Mouse (Mus musculus) thymus, adult 2 months (tissue): ENCODE measurements around the gene Klhl26. TPM values are rescaled to one million over a fixed set of nuclear protein-coding genes. Genes with fewer than 3 reads are reported as not detected.

Source experiments
- DNase-seq: peaks from one replicate; pipeline ENCODE4 v3.0.0; 2021
- H3K27ac ChIP-seq: fragments of 200-500 bp; 2 replicates; pipeline ENCODE4 v1.5.1; 2012; ENCODE audit warnings: low read length, control low read depth; ENCODE audit not compliant: control insufficient read depth, insufficient read depth
- H3K27me3 ChIP-seq: fragments of 200-500 bp; 2 replicates; pipeline ENCODE4 v1.6.1; 2012; ENCODE audit warnings: mild to moderate bottlenecking, low read length, moderate library complexity, mixed read lengths; ENCODE audit not compliant: control insufficient read depth, insufficient read depth
- H3K36me3 ChIP-seq: fragments of 200-500 bp; 2 replicates; pipeline ENCODE4 v1.6.1; 2012; ENCODE audit warnings: mild to moderate bottlenecking, low read length, moderate library complexity; ENCODE audit not compliant: control insufficient read depth, insufficient read depth
- H3K4me1 ChIP-seq: fragments of 200-500 bp; replicated peaks from 2 replicates; pipeline ENCODE4 v1.6.1; 2012; ENCODE audit warnings: low read length; ENCODE audit not compliant: control insufficient read depth, insufficient read depth
- H3K4me3 ChIP-seq: fragments of 200-500 bp; 2 replicates; pipeline ENCODE4 v1.5.1; 2012; ENCODE audit warnings: mild to moderate bottlenecking, low read length, control low read depth, moderate library complexity; ENCODE audit not compliant: control insufficient read depth, insufficient read depth
- CTCF ChIP-seq: fragments of 200-500 bp; IDR thresholded peaks from 2 replicates; pipeline ENCODE4 v1.5.1; 2012; ENCODE audit warnings: mild to moderate bottlenecking, control low read depth, low read length, moderate library complexity, borderline replicate concordance; ENCODE audit not compliant: control insufficient read depth, poor library complexity, insufficient read depth; ENCODE audit errors: extremely low read depth
- POLR2A ChIP-seq: fragments of 200-500 bp; IDR thresholded peaks from 2 replicates; pipeline ENCODE4 v1.6.1; 2012; ENCODE audit warnings: mild to moderate bottlenecking, low read length, control low read depth, moderate library complexity; ENCODE audit not compliant: control insufficient read depth, poor library complexity, insufficient read depth; ENCODE audit errors: extremely low read depth
- WGBS: fragments of 180-500 bp; shearing (Covaris S2); methylation state at CpG from one replicate; pipeline ENCODE4 v1.1.7; 2018; 5-methylcytosine and 5-hydroxymethylcytosine counted together
- polyA plus RNA-seq: library from polyadenylated mRNA; depleted of rRNA; stranded (reverse); fragments of >200 nt; gene quantifications from 2 replicates; pipeline ENCODE4 v1.2.3, GENCODE M21; 2012

The Klhl26 gene
- polyA plus RNA-seq, 1 experiment, result 44.6 TPM

DNA sequence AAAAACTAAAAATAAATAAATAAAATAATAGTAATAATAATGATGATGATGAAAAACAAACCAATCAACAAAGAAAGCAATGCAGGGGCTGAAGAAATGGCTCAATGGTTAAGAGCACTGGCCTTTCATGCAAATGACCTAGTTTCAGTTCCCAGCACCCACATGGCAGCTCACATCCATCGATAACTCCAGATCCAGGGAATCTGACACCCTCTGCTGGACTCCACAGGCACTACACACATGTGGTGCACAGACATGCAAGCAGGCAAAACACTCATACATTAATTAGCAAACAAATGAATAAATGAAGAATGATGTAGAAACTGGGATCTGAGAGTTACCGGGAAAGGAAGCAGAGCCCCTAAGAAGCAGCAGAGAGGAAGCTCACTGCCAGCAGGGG, 17.1 kb downstream of the Klhl26 start:
- H3K4me1 ChIP-seq, result no peaks in the 10 kb centered on the region
- 92% methylated on average over 2 of the region's 2 CpGs for WGBS
- DNase-seq, result no peak
- H3K36me3 ChIP-seq, result no peaks in the 10 kb centered on the region
- no peaks in the 10 kb centered on the region for H3K27me3 ChIP-seq
- TF ChIP-seq CTCF (no peak), POLR2A (no peak)
- no peak overlapping the region for H3K27ac ChIP-seq
- H3K4me3 ChIP-seq, result no peak overlapping the region

DNA sequence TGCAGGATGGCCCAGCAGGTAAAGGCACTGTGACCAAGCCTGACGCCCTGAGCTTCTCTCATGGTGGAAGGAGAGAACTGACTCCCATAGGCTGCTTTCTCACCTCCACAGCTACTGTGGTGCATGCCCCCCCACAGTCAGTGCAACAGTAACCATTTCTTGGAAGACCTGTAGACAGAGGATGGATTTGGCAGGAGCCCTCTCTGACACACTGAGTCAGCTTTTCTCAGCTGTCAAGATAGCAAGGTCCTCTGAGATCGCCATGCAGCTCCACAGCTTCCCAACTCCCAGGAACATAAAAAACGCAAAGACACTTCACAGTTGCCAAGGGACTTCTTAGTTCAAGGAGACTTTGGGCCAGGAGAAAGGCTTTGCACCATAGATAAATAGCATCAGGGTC, 18.3 kb downstream of the Klhl26 start:
- TF ChIP-seq CTCF (no peak), POLR2A (no peak)
- no peaks in the 10 kb centered on the region for H3K36me3 ChIP-seq
- DNase-seq, result no peak
- H3K4me1 ChIP-seq, result no peaks in the 10 kb centered on the region
- no peak overlapping the region for H3K4me3 ChIP-seq
- no peak overlapping the region for H3K27ac ChIP-seq
- WGBS, result 98% methylated on average over 3 of the region's 3 CpGs
- no peaks in the 10 kb centered on the region for H3K27me3 ChIP-seq

DNA sequence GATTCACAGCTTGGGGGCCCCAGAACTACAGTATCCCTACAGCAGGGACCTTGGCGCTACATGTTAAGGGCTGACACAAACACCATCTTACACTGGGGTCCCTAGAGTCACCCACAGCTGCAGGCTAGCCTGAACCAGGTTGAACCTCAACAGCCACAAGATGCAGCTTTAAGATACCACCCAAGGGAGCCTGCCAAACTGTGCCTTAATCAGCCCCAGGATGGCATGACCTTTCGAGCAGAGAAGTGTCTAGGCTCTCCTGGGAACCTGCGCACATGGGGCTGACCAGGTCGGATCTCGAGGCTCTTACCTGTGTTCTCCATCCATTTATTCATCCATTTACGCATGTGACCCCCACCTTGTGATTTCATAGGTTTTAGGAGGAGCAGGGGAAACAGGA, 18.9 kb downstream of the Klhl26 start:
- no peaks in the 10 kb centered on the region for H3K4me1 ChIP-seq
- no peak for TF ChIP-seq POLR2A
- no peak for TF ChIP-seq CTCF
- no peaks in the 10 kb centered on the region for H3K36me3 ChIP-seq
- DNase-seq, result no peak
- no peaks in the 10 kb centered on the region for H3K27me3 ChIP-seq
- H3K27ac ChIP-seq, result no peak overlapping the region
- no peak overlapping the region for H3K4me3 ChIP-seq
- 86% methylated on average over 6 of the region's 6 CpGs for WGBS

DNA sequence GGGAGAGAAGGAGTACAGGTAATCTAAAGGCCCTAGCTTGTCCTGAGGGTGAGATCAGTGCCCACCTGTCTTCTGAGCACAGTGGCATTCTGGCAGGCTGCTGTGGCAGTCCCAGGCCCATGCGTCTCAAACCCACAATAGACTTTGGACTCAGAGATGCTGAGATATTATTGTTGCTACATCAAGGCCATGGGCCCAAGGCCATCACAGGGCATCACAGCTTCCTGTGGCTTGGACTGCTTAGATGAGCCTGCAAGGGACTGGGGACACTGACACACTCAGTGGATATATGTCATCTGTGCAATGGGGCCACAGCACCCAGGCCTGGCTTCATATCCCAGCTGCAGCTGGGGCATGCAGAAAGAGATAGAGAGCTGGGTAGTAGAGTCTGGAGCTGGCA, 19.8 kb downstream of the Klhl26 start:
- H3K36me3 ChIP-seq, result no peaks in the 10 kb centered on the region
- TF ChIP-seq CTCF (no peak), POLR2A (no peak)
- H3K4me3 ChIP-seq, result no peak overlapping the region
- no peak overlapping the region for H3K27ac ChIP-seq
- H3K27me3 ChIP-seq, result no peaks in the 10 kb centered on the region
- H3K4me1 ChIP-seq, result no peaks in the 10 kb centered on the region
- DNase-seq, result no peak
- 96% methylated on average over 1 of the region's 1 CpGs for WGBS

DNA sequence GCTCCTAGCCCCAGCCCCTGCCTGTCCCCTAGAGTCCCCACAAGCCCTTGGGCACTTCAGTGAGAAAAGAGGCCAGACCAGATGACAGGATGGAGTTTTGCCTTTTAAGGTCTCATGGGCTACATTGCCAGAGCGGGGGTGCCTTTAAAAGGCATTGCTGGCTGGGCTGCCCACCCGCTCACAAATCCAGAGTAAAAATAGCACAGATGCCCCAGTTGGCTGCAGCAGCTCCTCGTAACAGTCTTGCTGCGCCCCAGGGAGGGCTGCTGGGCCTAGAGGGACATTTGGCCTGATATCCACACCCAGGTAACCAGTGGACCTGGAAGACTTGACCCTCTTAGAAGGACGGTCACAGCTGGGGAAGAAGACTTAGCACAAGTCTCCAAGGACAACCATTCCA, 22.9 kb downstream of the Klhl26 start:
- H3K4me1 ChIP-seq, result peaks cover 11% of the 10 kb centered on the region
- 96% methylated on average over 5 of the region's 5 CpGs for WGBS
- no peaks in the 10 kb centered on the region for H3K27me3 ChIP-seq
- DNase-seq, result no peak
- no peak overlapping the region for H3K27ac ChIP-seq
- TF ChIP-seq POLR2A, result no peak
- TF ChIP-seq CTCF, result no peak
- no peak overlapping the region for H3K4me3 ChIP-seq
- no peaks in the 10 kb centered on the region for H3K36me3 ChIP-seq

DNA sequence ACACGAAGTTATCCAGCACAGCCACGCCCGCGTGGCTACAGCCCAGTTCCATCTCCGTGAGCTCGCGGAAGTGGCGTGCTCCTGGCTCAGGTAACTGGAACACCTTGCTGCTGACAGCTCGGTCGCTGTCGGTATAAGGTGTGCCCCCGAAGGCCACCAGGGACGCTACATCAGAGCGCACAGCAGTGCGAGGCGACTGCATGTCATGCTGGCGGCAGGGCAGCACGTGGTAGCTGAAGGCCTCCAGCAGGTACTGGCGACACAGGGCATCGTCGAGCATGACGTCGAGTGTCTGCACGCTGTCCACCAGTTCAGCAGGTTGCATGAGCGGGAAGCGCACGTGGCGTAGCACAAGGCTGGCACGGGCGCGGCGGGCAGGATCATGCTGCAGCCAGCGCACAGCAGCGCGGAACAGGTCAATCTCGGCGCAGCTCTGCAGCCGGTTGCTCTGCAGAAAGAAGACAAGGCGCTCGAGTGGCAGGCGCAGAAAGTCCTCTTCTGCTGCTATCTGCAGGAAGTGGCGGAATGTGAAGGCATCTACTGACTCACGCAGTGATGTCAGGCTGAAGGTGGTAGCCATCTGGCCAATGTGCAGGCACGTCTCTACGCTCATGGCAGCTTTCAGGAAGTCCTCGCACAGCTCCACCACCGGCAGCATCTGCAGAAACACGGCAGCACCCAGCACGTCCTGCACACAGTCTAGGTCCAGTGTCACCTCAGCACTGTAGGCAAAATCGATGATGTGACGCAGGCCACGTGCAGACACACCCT, 24.4 kb downstream of the Klhl26 start:
- TF ChIP-seq CTCF (no peak), POLR2A (no peak)
- DNase-seq, result no peak
- WGBS, result 94% methylated on average over 52 of the region's 52 CpGs
- no peak overlapping the region for H3K27ac ChIP-seq
- no peak overlapping the region for H3K4me3 ChIP-seq
- H3K4me1 ChIP-seq, result peaks cover 11% of the 10 kb centered on the region
- no peaks in the 10 kb centered on the region for H3K27me3 ChIP-seq
- H3K36me3 ChIP-seq, result no peaks in the 10 kb centered on the region

DNA sequence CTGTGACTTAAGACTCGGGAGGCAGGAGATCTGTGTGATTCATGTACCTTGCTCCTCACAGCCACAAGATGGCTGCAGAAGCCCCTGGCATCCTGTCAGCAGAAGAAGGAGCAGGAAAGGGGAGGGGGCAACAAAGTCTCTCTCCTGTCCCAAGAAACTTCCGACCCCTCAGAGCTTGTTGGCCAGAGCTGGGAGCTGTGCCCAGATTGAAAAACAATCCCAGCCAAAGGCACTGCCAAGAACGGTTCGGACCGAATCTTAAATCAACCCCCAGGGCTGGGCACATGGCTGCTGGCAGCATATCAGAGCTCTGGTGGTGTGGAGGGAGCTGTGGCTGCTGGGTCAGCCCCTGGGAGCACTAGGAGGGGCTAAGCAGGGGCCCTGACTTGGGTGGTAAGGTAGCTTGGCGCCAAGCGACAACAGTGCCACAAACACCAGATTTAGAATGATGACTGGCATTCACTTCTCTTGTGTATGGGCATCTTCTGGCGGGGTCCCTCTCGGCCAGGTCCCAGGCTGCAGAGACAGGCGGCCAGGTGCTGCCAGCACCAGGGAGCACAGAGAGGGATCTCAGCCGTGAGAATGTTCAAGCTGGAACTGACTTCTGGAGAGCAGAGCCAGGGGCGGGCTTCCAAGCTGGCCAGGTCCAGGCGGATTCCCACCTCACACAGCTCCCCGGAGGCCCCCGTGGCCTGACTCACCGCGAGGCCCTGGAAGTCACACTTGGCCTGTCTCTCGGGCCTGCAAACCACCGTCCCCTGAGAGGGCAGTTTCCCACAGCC, 28.9 kb downstream of the Klhl26 start:
- H3K4me1 ChIP-seq, result peaks cover 11% of the 10 kb centered on the region
- WGBS, result 88% methylated on average over 19 of the region's 19 CpGs
- H3K36me3 ChIP-seq, result no peaks in the 10 kb centered on the region
- H3K27ac ChIP-seq, result no peak overlapping the region
- TF ChIP-seq POLR2A (no peak), CTCF (no peak)
- no peaks in the 10 kb centered on the region for H3K27me3 ChIP-seq
- no peak for DNase-seq
- H3K4me3 ChIP-seq, result no peak overlapping the region
